Mouse (Mus musculus): ENCODE data around the gene Sema3f.

DNA sequence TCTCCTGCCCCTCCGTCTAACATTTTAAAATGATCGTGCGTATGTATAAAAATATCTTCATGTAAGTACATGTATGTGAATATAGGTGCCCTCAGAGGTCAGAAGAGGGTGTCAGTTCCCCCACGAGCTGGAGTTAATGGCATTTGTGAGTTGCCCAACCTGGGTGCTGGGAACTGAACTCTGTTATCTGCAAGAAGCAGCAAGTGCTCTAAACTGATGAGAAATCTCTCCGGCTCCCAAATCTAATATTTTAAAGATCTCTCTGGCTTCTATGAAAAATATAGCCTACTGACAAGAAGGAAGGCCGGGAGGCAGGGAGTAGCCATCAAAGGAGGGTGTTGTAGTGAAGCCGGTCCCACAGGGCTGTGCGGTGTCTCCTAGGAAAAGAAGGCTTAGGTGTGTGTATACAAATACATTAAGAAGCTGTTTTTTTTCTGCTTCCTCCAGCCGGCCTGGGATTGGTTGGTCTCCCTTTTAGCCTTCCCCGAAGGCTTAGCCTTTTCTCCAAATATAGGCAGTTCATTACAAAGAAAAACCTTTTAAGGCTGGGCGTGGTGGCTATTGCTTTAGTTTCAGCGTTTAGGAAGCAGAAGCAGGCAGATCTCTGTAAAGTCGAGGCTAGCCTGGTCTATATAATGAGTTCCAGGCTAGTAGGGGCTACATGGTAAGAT, 66.6 kb downstream of the Sema3f start:
- TF ChIP-seq POLR2A (IDR thresholded peaks at IDR 0.05; ENCODE audit: insufficient read length, low read depth) (no peak), CEBPB (IDR thresholded peaks at IDR 0.05; ENCODE audit: insufficient read depth, poor library complexity, severe bottlenecking) (no peak), E2F4 (IDR thresholded peaks at IDR 0.05; ENCODE audit: insufficient read depth) (no peak)

Data from myocyte (in vitro differentiated cells).